Comparison of ENCODE assay signal across 8 mouse cellular contexts in the genomic region with DNA sequence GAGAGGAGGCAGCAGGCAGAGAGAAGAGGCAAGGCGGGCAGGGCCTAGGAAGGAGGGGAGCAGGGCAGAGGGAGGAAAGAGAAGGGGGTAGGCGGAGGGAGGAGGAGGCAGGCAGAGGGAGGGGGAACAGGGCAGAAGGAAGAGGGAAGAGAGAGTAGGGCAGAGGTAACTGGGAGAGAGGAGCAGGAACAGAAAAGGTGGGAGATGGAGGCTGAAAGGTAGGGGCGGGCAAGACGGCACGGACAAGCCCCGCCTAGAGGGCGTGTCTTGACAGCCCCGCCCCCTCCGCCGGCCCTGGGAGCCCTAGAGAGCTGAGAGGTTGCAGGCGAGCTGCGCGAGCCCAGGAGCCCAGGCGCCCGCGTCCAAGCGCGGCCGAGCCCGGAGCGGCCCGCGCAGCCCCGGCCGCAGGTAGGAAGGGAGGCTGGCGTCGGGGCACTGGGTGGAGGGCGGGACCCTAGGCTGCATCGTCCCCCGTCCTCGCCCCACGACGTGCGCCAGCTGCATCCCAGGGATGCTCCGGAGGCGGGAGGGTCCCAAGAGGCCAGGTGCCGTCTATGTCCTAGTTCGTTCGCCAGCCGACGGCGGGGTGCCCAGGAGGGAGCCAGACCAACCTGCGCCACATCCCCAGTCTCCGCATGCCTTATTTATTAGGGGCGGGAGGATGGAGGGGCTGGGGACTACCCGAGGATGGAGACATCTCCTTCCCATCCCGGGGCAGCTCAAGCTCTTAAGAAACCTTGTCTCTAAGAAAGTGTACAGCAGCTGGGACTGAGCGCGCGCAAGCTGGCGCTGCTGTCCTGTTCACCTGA. TPM values are rescaled to one million over a fixed set of nuclear protein-coding genes. Genes with fewer than 3 reads are reported as not detected.
DNase-seq lines count a peak whose midpoint lies in the region; ATAC-seq lines count a peak whose summit lies in the region.

A gene (plus strand): TSS at position 167 of the 809 bp plus-strand sequence.

- no peaks in the 10 kb centered on the region for H3K36me3 ChIP-seq in forebrain, embryonic 12.5 days (replicated peaks)
- no peaks in the 10 kb centered on the region for H3K36me3 ChIP-seq in intestine, embryonic 14.5 days (ENCODE audit: control insufficient read depth, insufficient read depth, low read length)

- DNase-seq in ES-CJ7 (ENCODE audit: low read depth, low spot score): peak; percentile 76
- peak; percentile 51 for DNase-seq in adrenal gland, postnatal 25 days
- peak; percentile 80 for DNase-seq in intestine, embryonic 14.5 days (ENCODE audit: low spot score)
- peak; percentile 59 to 64 for DNase-seq in left cerebral cortex, adult 9 months (ENCODE audit: low spot score in 2 of 2)
- peak; percentile 57 to 66 for DNase-seq in lung, postnatal 4 days
- DNase-seq in right cerebral cortex, postnatal 14 days: peak; percentile 74

- peak within 1 kb of the TSS; percentile 58 for H3K4me2 ChIP-seq in forebrain, embryonic 12.5 days
- H3K4me2 ChIP-seq in intestine, embryonic 14.5 days (ENCODE audit: low read length): peak within 1 kb of the TSS; percentile 16

- peak within 1 kb of the TSS; percentile 63 for H3K4me3 ChIP-seq in forebrain, embryonic 12.5 days (replicated peaks)
- no peak within 1 kb of the TSS for H3K4me3 ChIP-seq in intestine, embryonic 14.5 days (ENCODE audit: low read depth, low read length)

- peak within 1 kb of the TSS; percentile 75 for H3K9ac ChIP-seq in forebrain, embryonic 12.5 days
- no peak within 1 kb of the TSS for H3K9ac ChIP-seq in intestine, embryonic 14.5 days (ENCODE audit: low read length)

- H3K27me3 ChIP-seq in forebrain, embryonic 12.5 days: peaks cover 59% of the 10 kb centered on the region
- peaks cover 64% of the 10 kb centered on the region for H3K27me3 ChIP-seq in intestine, embryonic 14.5 days (replicated peaks; ENCODE audit: control insufficient read depth, insufficient read depth, low read length)

- H3K9me3 ChIP-seq in forebrain, embryonic 12.5 days: no peaks in the 10 kb centered on the region
- H3K9me3 ChIP-seq in intestine, embryonic 14.5 days (ENCODE audit: control insufficient read depth, low read length): no peaks in the 10 kb centered on the region

- peak within 1 kb of the TSS; percentile 67 for H3K27ac ChIP-seq in forebrain, embryonic 12.5 days
- no peak within 1 kb of the TSS for H3K27ac ChIP-seq in intestine, embryonic 14.5 days (ENCODE audit: low read depth)

- 2% methylated on average over 30 of the region's 51 CpGs for WGBS in forebrain, embryonic 12.5 days
- WGBS in intestine, embryonic 14.5 days: 3% methylated on average over 43 of the region's 51 CpGs

- peak; percentile 92 for ATAC-seq in forebrain, embryonic 12.5 days (ENCODE audit: low FRiP score)
- ATAC-seq in intestine, embryonic 14.5 days (replicated peaks; ENCODE audit: low FRiP score, low TSS enrichment, low read depth): peak; percentile 91
- ATAC-seq in activated CD4-positive, CD25-positive, alpha-beta regulatory T cell, adult 4 months: no peak

- H3K4me1 ChIP-seq in forebrain, embryonic 12.5 days: peaks cover 45% of the 10 kb centered on the region
- no peaks in the 10 kb centered on the region for H3K4me1 ChIP-seq in intestine, embryonic 14.5 days (replicated peaks; ENCODE audit: control insufficient read depth, insufficient read depth, low read length)

RNA-seq across cellular contexts. Expression of the gene that starts here (rescaled TPM):
- not detected in 2 replicates for total RNA-seq in adrenal gland, postnatal 25 days (2021)
- polyA plus RNA-seq in forebrain, embryonic 12.5 days (2016; fragmentation: Nextera tagmentation; extraction: Ambion mirVana): 49.9 and 57.8 TPM in 2 replicates
- polyA plus RNA-seq in intestine, embryonic 14.5 days (2014; fragmentation: Nextera tagmentation; extraction: Ambion mirVana): not detected in 2 replicates
- under 1 TPM in 1 of 2 experiments, not detected in 1; 0.22 TPM for polyA plus RNA-seq in activated CD4-positive, CD25-positive, alpha-beta regulatory T cell, adult 4 months (2017; shearing (Covaris generic))

Comparison
In these comparisons a context has a peak if more than half of its experiments do, and no peak if none do; other contexts are left out.
1. RNA of the gene that starts here (polyA plus RNA-seq): 49.9 to 57.8 TPM in forebrain, embryonic 12.5 days; 0.22 TPM in activated CD4-positive, CD25-positive, alpha-beta regulatory T cell, adult 4 months and not detected in intestine, embryonic 14.5 days; every median in the first group is over 10 times any median in the second.
2. Peak in DNase-seq in adrenal gland, postnatal 25 days; RNA of the gene not detected or under 1 TPM.
3. Peak in DNase-seq, ATAC-seq and H3K4me2 ChIP-seq in intestine, embryonic 14.5 days; RNA of the gene not detected or under 1 TPM.
4. Peak in every context shown above with its lines, with median percentiles within 50 percentile points of each other: DNase-seq.